Mouse (Mus musculus): ENCODE data around the gene Pttg1.

The Pttg1 gene

DNA sequence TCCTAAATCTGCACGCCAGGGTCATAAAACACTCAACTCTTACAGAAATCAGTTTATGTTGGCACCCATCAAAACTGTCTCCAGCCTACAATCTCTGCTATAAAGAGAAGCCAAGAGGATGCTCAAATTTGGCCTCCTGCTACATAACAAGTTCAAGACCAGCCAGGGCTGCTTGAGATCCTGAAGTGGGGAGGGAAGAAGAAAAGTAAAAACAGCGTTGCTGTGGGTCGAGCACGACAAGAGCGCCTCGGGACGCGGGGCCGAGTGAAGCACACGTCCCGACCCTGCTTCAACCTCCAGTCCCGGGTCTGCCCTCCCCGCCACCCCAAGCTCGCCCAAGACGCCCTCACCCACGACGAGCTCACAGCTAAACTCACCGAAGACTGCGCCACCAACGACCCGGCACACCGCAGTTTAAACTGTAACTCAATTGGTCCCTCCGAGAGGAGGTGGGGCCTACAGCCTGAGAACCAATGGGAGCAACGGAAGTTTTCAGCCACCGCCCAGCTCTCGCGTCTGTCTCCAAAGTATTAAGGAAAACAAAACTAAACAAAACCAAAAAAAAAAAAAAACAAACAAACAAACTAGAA lies at the start of gene Pttg1:
TSS of gene Pttg1 (minus strand) at position 428 of the 590 bp plus-strand sequence.
- DNase-seq (ENCODE audit: low read depth, low spot score): peak; percentile 61

- no peak for DNase-seq (ENCODE audit: low read depth, low spot score)
These were observed 48.2 kb upstream of the Pttg1 start, which contains the start of gene C1qtnf2 for GRCm38 (mm10) chr11:43474225-43474774. Gene C1qtnf2, plus strand, starts transcription at chr11:43474276.

DNA sequence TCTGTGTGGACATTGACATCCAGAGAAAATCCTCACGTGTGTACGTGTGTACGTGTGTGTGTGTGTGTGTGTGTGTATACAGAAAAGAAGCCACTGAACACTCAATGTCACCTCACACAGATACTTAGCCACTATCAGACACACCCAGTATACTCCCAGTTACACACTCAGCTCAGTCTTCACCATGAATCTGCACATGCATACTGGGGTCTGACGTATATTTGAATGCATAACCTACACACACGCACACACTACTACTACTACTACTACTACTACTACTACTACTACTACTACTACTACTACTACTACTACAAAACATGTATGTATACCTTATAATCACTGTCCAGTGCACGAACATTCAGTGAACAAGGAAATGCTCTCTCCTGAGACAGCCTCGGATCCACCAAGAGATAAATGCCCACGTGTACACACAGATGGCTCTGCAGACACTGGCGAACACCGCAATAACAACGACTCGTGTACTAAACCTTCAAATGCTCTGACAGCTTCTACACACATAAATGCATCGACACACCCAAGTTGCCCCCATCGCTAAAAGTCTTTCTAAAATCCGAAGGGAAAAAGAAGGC lies 47.7 kb upstream of the Pttg1 start:
- no peak for DNase-seq (ENCODE audit: low read depth, low spot score)

DNA sequence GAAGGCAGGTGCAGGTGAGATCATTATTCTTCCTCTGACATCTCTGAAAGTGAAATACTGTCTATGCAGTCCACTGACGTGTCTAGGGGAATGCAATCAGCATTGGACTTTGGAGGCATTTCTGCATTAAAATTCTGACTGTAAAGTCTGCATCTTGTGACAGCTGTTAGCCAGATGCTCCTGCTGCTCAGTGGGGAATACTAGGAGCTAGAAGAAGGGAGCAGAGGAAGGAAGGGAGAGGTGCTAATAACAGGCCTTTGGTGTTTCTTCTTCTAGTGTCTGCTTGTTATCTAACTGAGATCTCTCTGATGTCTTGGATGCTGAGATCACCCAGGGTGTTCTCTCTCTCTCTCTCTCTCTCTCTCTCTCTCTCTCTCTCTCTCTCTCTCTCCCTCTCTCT lies 47.1 kb upstream of the Pttg1 start:
- DNase-seq (ENCODE audit: low read depth, low spot score): no peak

GRCm38 (mm10) chr11:43470881-43471820 lies 45.1 kb upstream of the Pttg1 start:
- no peak for DNase-seq (ENCODE audit: low read depth, low spot score)

- DNase-seq (ENCODE audit: low read depth, low spot score): no peak
These were observed 44.1 kb upstream of the Pttg1 start for GRCm38 (mm10) chr11:43470118-43470517.

DNA sequence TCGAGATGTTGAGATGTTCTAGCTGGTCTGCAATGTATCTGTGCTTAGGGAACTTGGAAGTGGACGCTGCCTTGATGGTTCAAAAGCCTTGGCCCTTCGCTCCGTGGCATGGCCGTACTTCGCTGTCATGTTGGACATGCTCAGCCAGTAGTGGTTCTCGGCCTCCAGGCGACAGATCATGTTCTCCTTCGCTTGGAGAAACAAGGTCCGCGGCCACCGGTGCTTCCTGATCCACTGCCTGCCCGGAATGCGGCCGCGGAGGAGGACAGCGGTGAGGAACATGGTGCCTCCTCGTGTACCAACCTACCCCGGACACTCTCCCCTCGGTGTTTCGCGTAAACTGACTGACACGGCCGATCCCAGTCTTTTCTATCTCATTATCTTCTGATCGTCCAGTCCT lies 37.2 kb upstream of the Pttg1 start:
- no peak for DNase-seq (ENCODE audit: low read depth, low spot score)

DNA sequence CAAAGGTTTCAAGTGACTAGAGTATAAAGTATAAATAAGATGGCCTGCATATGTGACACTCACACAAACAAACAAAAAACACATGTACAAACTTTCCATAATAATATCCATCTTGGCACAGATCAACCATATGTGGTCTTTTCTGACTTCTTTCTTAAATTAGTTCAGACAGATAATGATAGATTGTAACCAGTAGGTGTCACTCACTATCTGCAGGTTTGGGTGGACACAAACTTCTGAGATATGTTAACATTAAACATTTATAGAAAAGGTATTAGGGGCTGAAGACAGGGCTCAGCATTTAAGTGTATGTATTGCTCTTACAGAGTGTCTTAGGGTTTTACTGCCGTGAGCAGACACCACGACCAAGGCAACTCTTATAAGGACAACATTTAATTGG lies 26.2 kb upstream of the Pttg1 start:
- DNase-seq (ENCODE audit: low read depth, low spot score): no peak

- DNase-seq (ENCODE audit: low read depth, low spot score): no peak
These were observed 25.3 kb upstream of the Pttg1 start for GRCm38 (mm10) chr11:43451322-43451721.

DNA sequence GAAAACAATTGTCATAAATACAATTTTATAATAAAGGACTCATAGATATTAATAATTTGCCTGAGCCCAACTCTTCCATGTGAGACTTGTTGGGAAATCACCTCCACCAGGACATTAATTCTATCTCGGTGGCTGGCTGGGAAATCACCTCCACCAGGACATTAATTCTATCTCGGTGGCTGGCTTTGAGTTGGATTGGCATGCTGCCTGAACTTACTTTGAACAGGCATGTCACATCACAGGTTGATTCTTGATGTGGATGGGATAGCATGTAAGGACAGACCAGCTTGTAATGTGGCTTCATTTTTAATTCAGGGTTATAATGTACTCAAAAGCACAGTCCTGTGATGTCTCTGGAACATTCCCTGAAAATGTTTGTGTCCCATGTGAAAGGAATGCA lies 23.9 kb upstream of the Pttg1 start:
- no peak for DNase-seq (ENCODE audit: low read depth, low spot score)

DNA sequence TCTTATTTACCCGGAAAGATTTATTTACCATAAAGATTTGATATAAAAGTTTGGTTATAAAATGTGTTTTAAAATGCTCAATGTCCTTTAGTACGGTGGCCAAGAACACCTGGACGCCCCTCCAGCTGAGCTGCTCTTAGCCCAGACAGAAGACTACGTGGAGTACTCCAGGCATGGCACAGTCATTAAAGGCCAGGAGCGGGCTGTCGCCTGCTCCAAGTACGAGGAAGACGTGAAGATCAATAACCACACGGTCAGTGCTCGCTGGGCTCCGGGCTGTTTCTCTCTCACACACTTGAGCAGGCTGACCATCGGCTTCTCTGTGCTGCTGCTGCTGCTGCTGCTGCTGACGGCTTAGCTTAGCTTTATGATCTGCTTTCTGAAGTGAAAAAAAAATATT lies 17.1 kb upstream of the Pttg1 start:
- DNase-seq (ENCODE audit: low read depth, low spot score): no peak

- DNase-seq (ENCODE audit: low read depth, low spot score): no peak
These were observed 15.1 kb upstream of the Pttg1 start for GRCm38 (mm10) chr11:43441121-43441520.

DNA sequence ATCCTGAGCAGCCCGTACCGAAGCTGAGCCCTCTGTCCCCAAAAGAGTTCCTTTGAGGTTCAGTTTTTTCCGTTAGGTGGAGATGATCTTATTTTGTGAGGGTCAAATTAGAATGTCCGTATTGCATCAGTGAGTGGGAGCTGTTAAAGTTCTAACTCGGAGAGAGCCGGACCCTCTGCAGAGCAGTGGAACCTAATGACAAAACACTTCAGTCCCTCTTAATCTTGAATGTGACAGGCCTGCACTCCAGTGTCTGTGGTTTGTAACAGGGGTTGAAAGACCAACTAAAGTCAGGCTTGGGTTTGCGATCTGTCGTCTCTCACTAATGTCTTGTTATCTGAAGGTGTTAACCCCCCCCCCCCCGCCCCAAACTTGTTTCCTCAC lies 8.0 kb upstream of the Pttg1 start:
- no peak for DNase-seq (ENCODE audit: low read depth, low spot score)

DNA sequence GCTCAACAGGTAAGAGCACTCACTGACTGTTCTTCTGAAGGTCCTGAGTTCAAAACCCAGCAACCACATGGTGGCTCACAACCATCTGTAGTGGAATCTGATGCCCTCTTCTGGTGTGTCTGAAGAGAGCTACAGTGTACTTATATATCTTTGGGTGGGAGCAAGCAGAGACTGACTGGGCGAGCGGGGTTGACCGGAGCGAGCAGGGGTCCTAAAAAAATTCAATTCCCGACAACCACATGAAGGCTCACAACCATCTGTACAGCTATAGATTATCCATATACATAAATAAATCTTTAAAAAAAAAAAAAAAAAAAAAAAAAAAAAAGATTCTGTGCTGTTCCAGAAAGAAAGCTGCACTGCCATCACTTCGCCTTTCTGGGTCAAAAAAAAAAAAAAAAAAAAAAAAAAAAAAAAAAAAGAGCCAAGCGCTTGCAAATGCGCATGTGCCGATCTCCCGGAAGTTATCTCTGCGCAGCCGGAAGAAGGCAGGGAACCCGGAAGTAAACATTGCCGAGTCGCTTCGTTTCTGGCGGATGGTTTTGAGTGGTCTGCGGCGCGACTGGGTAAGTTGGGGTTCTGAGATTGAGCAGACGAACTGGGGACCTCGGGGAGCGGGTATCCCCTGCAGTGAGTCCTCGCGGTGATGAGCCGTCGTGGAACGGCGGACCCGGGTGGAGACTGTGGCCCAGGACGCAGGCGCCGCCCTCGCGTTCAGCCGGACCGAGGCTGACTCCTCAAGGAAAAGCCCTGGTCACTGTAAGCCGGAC lies 7.4 kb upstream of the Pttg1 start, which contains the start of gene Slu7:
TSS of gene Slu7 (plus strand) at position 491 of the 770 bp plus-strand sequence.
- DNase-seq (ENCODE audit: low read depth, low spot score): peak; percentile 70

DNA sequence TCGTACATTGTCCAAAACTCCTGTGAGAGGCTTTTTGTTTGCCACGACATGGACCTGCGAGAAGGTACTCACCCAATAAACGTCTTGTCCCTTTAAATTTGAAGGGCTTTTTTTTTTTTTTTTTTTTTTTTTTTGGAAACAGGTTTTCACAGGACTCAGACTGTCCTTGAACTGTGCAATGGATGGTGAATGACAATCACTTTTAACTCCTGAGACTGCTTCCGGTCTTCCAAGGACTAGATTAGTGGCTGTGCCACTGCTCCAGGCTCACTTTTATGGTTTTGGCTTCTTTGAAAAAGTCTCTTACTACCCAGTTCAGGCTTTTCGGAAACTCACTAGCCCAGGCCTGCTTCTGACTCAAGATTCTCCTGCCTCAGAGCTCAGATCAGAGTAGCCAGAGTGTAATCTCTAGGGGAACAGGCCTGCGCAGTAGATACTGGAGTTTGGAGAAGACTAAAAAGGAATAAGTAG lies 398 bp upstream of the Pttg1 start:
- DNase-seq (ENCODE audit: low read depth, low spot score): no peak

GRCm38 (mm10) chr11:43425166-43425709 lies 813 bp downstream of the Pttg1 start:
- DNase-seq (ENCODE audit: low read depth, low spot score): no peak

DNA sequence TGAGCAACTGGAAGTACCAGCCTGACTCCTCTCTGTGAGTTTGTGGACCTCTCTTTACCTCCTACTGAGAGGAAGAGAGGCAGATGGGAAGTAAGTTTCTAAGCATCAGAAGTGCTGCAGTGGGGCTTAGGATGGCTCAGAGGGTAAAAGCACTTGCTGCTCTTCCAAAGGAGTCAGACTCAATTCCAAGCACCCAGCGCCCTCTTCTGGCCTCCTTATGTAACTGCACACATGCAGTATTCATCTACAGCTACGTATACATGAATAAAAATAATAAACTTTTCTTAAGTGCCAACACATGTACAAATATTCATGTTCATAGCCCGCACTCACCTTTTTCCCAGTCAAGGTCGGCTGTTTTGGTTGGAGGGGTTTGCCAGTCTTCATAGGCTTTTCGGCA lies 1.7 kb downstream of the Pttg1 start:
- DNase-seq (ENCODE audit: low read depth, low spot score): no peak

DNA sequence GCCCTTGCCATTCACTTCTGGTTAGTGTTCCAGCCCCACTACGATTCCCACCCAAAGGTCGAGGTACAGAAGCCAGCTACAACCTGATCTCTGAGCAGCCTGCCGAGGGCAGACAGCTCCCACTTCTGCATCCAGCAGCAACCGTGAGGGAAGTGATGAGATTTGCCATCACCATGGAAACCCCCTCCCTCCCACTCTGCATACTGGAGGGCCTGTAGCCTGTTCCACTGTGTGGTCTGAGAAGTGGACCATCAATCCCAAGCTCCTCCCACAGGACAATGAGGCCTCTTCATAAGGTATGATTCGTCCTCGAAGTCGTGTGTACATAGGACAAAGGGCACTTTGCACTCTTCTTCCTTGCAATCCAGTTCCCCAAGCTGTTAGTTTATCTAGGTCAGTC lies 8.8 kb downstream of the Pttg1 start:
- DNase-seq (ENCODE audit: low read depth, low spot score): no peak

GRCm38 (mm10) chr11:43412771-43413451 lies 13.1 kb downstream of the Pttg1 start:
- DNase-seq (ENCODE audit: low read depth, low spot score): peak; percentile 33

- DNase-seq (ENCODE audit: low read depth, low spot score): peak; percentile 29
These were observed 14.6 kb downstream of the Pttg1 start for GRCm38 (mm10) chr11:43411413-43411812.

All from retina, adult 2 months (tissue).